Mouse (Mus musculus) liver, embryonic 13.5 days (tissue): Measurements from ENCODE around the gene Clca4a. TPM values are rescaled to one million over a fixed set of nuclear protein-coding genes. Genes with fewer than 3 reads are reported as not detected.

ENCODE experiments used
- ATAC-seq: fragments of 200-750 bp; cut with Nextera tagmentation; 2 replicates; pipeline ENCODE4 v1.8.0; 2017; ENCODE audit warnings: low read depth, mild to moderate bottlenecking, moderate number of reproducible peaks, moderate library complexity
- DNase-seq: peaks from one replicate; pipeline ENCODE4 v3.0.0; 2022
- H3K27ac ChIP-seq: fragments of 300-500 bp; sonication (generic); 2 replicates; pipeline ENCODE4 v1.5.1; 2015; ENCODE audit warnings: moderate library complexity, mild to moderate bottlenecking, inconsistent platforms
- H3K27me3 ChIP-seq: fragments of 300-500 bp; sonication (generic); 2 replicates; pipeline ENCODE4 v1.6.1; 2015; ENCODE audit warnings: mild to moderate bottlenecking, inconsistent platforms
- H3K36me3 ChIP-seq: fragments of 300-500 bp; sonication (generic); 2 replicates; pipeline ENCODE4 v1.6.1; 2015; ENCODE audit warnings: mild to moderate bottlenecking, inconsistent platforms
- H3K4me1 ChIP-seq: fragments of 300-500 bp; sonication (generic); replicated peaks from 2 replicates; pipeline ENCODE4 v1.6.1; 2015; ENCODE audit warnings: inconsistent platforms
- H3K4me2 ChIP-seq: fragments of 300-500 bp; sonication (generic); 2 replicates; pipeline ENCODE4 v1.6.1; 2015; ENCODE audit warnings: inconsistent platforms, mild to moderate bottlenecking, moderate library complexity
- H3K4me3 ChIP-seq: fragments of 300-500 bp; sonication (generic); replicated peaks from 2 replicates; pipeline ENCODE4 v1.5.1; 2015; ENCODE audit warnings: mild to moderate bottlenecking, inconsistent platforms
- H3K9ac ChIP-seq: fragments of 300-500 bp; sonication (generic); 2 replicates; pipeline ENCODE4 v1.6.1; 2015; ENCODE audit warnings: mild to moderate bottlenecking, inconsistent platforms
- H3K9me3 ChIP-seq: fragments of 300-500 bp; sonication (generic); replicated peaks from 2 replicates; pipeline ENCODE4 v1.6.1; 2016; ENCODE audit warnings: inconsistent platforms
- WGBS: fragments of 180-500 bp; shearing (Covaris S2); methylation state at CpG from one replicate; pipeline ENCODE4 v1.1.7; 2015; ENCODE audit not compliant: insufficient replicate concordance; 5-methylcytosine and 5-hydroxymethylcytosine counted together
- polyA plus RNA-seq: library from polyadenylated mRNA; unstranded; fragments of >200 nt; fragmentation: Nextera tagmentation; extraction: Ambion mirVana; gene quantifications from 2 replicates; pipeline ENCODE4 v1.2.1, GENCODE M21; 2015

Clca4a gene
- polyA plus RNA-seq: not detected in 2 replicates

DNA sequence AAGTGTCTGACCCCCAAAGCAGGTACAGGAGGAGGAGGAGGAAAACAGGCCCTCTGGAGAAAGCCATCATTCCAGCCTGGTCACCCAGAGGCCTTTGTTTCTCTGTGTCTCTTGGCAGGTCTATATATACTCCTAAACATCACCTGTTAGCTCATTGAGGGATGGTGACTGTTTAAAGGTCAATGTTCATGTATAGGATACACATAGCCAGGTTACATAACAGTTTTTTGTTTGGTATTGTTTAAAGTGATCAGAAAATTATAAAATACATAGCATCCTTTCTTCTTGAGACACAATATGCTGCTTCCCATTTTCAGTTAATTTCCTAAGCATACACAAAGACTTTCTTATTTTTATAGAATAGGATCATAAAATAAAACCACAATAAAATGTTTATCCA is at the start of gene Clca4a:
Gene Clca4a (minus strand): TSS at position 101 of the 400 bp plus-strand sequence.
- Histone ChIP-seq H3K4me1 (no peaks in the 10 kb centered on the region), H3K36me3 (no peaks in the 10 kb centered on the region), H3K27ac (no peak within 1 kb of the TSS), H3K27me3 (no peaks in the 10 kb centered on the region), H3K9ac (no peak within 1 kb of the TSS), H3K4me2 (no peak within 1 kb of the TSS), H3K9me3 (no peaks in the 10 kb centered on the region), H3K4me3 (no peak within 1 kb of the TSS)
- ATAC-seq: no peak
- DNase-seq: no peak

DNA sequence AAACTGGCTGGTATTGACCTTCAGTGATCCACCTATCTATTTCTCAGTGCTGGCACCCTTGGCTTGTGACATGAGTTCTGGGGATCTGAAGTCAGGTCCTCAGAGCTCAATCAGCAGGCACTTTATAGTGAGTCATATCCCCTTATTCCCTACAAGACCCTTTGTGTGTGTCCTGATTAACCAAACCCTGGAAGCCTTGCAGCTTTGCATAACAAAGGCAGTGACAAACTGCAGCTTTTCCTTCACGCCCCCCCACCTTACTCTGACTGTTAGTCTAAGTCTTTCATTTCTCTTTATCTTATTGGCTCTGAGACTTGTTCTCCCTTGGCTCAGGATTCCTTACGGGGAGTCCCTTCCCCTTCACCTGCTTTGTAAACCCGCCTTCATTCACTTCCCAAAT is 43.0 kb upstream of the Clca4a start:
- ATAC-seq (no peak), DNase-seq (no peak)
- H3K9me3 ChIP-seq: no peaks in the 10 kb centered on the region
- H3K4me3 ChIP-seq: no peak overlapping the region
- no peaks in the 10 kb centered on the region for H3K36me3 ChIP-seq
- no peak overlapping the region for H3K27ac ChIP-seq
- H3K4me2 ChIP-seq: no peak overlapping the region
- no peak overlapping the region for H3K9ac ChIP-seq
- 65% methylated on average over 3 of the region's 3 CpGs for WGBS
- no peaks in the 10 kb centered on the region for H3K4me1 ChIP-seq
- H3K27me3 ChIP-seq: no peaks in the 10 kb centered on the region

GRCm38 (mm10) chr3:145004422-145004821 is 29.6 kb upstream of the Clca4a start:
- H3K4me3 ChIP-seq: no peak overlapping the region
- no peaks in the 10 kb centered on the region for H3K9me3 ChIP-seq
- H3K4me2 ChIP-seq: no peak overlapping the region
- ATAC-seq (no peak), DNase-seq (no peak)
- H3K27ac ChIP-seq: no peak overlapping the region
- no peaks in the 10 kb centered on the region for H3K36me3 ChIP-seq
- H3K4me1 ChIP-seq: no peaks in the 10 kb centered on the region
- H3K9ac ChIP-seq: no peak overlapping the region
- WGBS: 24% methylated on average over 5 of the region's 5 CpGs
- H3K27me3 ChIP-seq: no peaks in the 10 kb centered on the region

DNA sequence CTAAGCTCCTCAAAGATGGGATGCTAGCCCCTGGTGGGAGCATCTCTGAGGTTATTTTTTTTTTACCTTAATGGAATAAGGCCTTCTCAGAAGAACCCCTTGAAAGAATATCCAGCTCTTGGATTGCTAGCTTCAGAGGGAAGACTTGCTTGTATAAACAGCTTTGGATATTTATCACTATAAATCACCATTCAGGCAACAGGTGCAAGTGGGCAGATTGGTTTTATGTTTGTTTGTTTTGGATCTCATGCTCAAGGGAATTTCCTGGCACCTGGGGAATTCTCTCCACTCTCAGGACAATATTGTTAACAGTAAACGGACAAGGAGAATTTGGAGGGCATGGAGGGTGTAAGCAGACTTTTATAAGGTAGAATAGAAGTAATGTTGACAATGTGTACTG is 26.1 kb upstream of the Clca4a start:
- no peaks in the 10 kb centered on the region for H3K36me3 ChIP-seq
- WGBS: 50% methylated on average over 1 of the region's 1 CpGs
- H3K9me3 ChIP-seq: no peaks in the 10 kb centered on the region
- H3K27me3 ChIP-seq: no peaks in the 10 kb centered on the region
- no peak overlapping the region for H3K9ac ChIP-seq
- no peaks in the 10 kb centered on the region for H3K4me1 ChIP-seq
- H3K4me2 ChIP-seq: no peak overlapping the region
- no peak for DNase-seq
- no peak overlapping the region for H3K4me3 ChIP-seq
- no peak for ATAC-seq
- no peak overlapping the region for H3K27ac ChIP-seq

DNA sequence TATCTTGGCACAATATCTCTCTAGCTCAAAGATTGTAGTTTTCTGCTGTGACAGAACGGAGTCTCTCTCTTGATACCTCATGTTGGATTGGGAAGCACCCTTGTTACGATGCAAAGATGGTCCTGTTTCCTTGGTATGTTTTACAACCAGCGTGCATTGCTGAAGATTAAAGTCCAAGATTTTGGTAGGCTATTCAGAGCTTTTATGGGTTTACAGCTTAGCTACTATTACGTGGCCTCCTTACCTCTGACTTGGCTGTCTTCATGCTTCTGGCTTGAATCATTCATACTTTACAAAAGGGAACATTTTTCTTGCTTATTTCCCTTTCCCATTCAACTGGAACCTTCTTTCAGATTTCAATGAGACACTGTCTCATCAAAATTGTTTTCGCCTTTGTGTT is 18.2 kb upstream of the Clca4a start:
- no peak for ATAC-seq

GRCm38 (mm10) chr3:144992618-144993017 is 17.8 kb upstream of the Clca4a start:
- DNase-seq (no peak), ATAC-seq (no peak)
- no peaks in the 10 kb centered on the region for H3K36me3 ChIP-seq
- H3K9ac ChIP-seq: no peak overlapping the region
- no peaks in the 10 kb centered on the region for H3K9me3 ChIP-seq
- no peak overlapping the region for H3K27ac ChIP-seq
- no peaks in the 10 kb centered on the region for H3K4me1 ChIP-seq
- H3K27me3 ChIP-seq: no peaks in the 10 kb centered on the region
- H3K4me3 ChIP-seq: no peak overlapping the region
- no peak overlapping the region for H3K4me2 ChIP-seq

More for the DNA sequence above, 18.2 kb upstream of the Clca4a start:
- H3K27me3 ChIP-seq: no peaks in the 10 kb centered on the region
- no peaks in the 10 kb centered on the region for H3K36me3 ChIP-seq
- WGBS: 67% methylated on average over 5 of the region's 5 CpGs
- H3K4me1 ChIP-seq: no peaks in the 10 kb centered on the region
- no peaks in the 10 kb centered on the region for H3K9me3 ChIP-seq
- no peak for DNase-seq
- no peak overlapping the region for H3K27ac ChIP-seq
- H3K4me2 ChIP-seq: no peak overlapping the region
- no peak overlapping the region for H3K9ac ChIP-seq
- H3K4me3 ChIP-seq: no peak overlapping the region

GRCm38 (mm10) chr3:144985890-144986289 is 11.0 kb upstream of the Clca4a start:
- H3K27ac ChIP-seq: no peak overlapping the region
- no peaks in the 10 kb centered on the region for H3K27me3 ChIP-seq
- H3K9me3 ChIP-seq: no peaks in the 10 kb centered on the region
- no peak overlapping the region for H3K9ac ChIP-seq
- no peak overlapping the region for H3K4me2 ChIP-seq
- DNase-seq (no peak), ATAC-seq (no peak)
- 68% methylated on average over 5 of the region's 5 CpGs for WGBS
- H3K4me3 ChIP-seq: no peak overlapping the region
- no peaks in the 10 kb centered on the region for H3K36me3 ChIP-seq
- no peaks in the 10 kb centered on the region for H3K4me1 ChIP-seq

- Histone ChIP-seq H3K9me3 (no peaks in the 10 kb centered on the region), H3K4me1 (no peaks in the 10 kb centered on the region), H3K4me2 (no peak overlapping the region), H3K4me3 (no peak overlapping the region), H3K9ac (no peak overlapping the region), H3K27me3 (no peaks in the 10 kb centered on the region), H3K36me3 (no peaks in the 10 kb centered on the region), H3K27ac (no peak overlapping the region)
- ATAC-seq (no peak), DNase-seq (no peak)
- 63% methylated on average over 6 of the region's 6 CpGs for WGBS
These were observed 5.7 kb upstream of the Clca4a start for GRCm38 (mm10) chr3:144980551-144980950.

- no peak overlapping the region for H3K4me3 ChIP-seq
- H3K27ac ChIP-seq: no peak overlapping the region
- no peaks in the 10 kb centered on the region for H3K27me3 ChIP-seq
- WGBS: 41% methylated on average over 4 of the region's 4 CpGs
- ATAC-seq: no peak
- no peak for DNase-seq
- no peak overlapping the region for H3K4me2 ChIP-seq
- H3K9me3 ChIP-seq: no peaks in the 10 kb centered on the region
- no peaks in the 10 kb centered on the region for H3K4me1 ChIP-seq
- no peaks in the 10 kb centered on the region for H3K36me3 ChIP-seq
- no peak overlapping the region for H3K9ac ChIP-seq
These were observed 2.8 kb upstream of the Clca4a start for GRCm38 (mm10) chr3:144977631-144978030.

GRCm38 (mm10) chr3:144976091-144976490 is 1.2 kb upstream of the Clca4a start:
- H3K36me3 ChIP-seq: no peaks in the 10 kb centered on the region
- no peak for ATAC-seq
- 63% methylated on average over 1 of the region's 1 CpGs for WGBS

GRCm38 (mm10) chr3:144971553-144972270 is 3.1 kb downstream of the Clca4a start:
- 65% methylated on average over 9 of the region's 9 CpGs for WGBS
- ATAC-seq: no peak
- no peak overlapping the region for H3K4me3 ChIP-seq
- no peaks in the 10 kb centered on the region for H3K9me3 ChIP-seq
- no peaks in the 10 kb centered on the region for H3K27me3 ChIP-seq
- H3K27ac ChIP-seq: no peak overlapping the region
- no peak overlapping the region for H3K9ac ChIP-seq
- no peak overlapping the region for H3K4me2 ChIP-seq
- no peaks in the 10 kb centered on the region for H3K4me1 ChIP-seq
- no peak for DNase-seq
- no peaks in the 10 kb centered on the region for H3K36me3 ChIP-seq

More at GRCm38 (mm10) chr3:144976091-144976490, 1.2 kb upstream of the Clca4a start:
- Histone ChIP-seq H3K4me2 (no peak overlapping the region), H3K4me1 (no peaks in the 10 kb centered on the region), H3K27ac (no peak overlapping the region), H3K4me3 (no peak overlapping the region), H3K9ac (no peak overlapping the region), H3K27me3 (no peaks in the 10 kb centered on the region), H3K9me3 (no peaks in the 10 kb centered on the region)
- DNase-seq: no peak

DNA sequence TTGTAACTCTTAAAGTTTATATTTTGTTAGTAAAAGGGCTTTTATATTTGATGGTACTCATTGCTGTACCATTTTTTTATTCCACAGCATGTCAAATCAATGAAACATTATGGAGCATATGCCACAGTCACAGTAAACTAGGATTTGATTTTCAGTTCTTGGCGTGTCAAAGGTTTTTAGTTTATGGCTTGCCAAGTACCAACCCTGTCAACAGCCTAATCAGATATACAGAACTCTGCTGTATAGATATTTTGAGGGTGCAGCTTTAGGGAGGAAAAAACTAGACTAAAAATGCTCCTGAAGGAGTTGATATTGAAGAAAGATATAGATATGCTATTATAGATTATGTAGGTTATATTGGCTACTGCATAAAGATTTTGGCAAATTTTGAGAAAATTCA is 5.1 kb downstream of the Clca4a start:
- 44% methylated on average over 1 of the region's 1 CpGs for WGBS
- no peak for ATAC-seq
- no peak overlapping the region for H3K4me2 ChIP-seq

More for the DNA sequence above, 5.1 kb downstream of the Clca4a start:
- H3K4me1 ChIP-seq: no peaks in the 10 kb centered on the region
- H3K4me3 ChIP-seq: no peak overlapping the region
- DNase-seq: no peak
- H3K36me3 ChIP-seq: no peaks in the 10 kb centered on the region
- H3K27me3 ChIP-seq: no peaks in the 10 kb centered on the region
- H3K9ac ChIP-seq: no peak overlapping the region
- H3K9me3 ChIP-seq: no peaks in the 10 kb centered on the region
- H3K27ac ChIP-seq: no peak overlapping the region
